Mouse (Mus musculus): ENCODE measurements around the gene Plin5.

Gene Plin5

DNA sequence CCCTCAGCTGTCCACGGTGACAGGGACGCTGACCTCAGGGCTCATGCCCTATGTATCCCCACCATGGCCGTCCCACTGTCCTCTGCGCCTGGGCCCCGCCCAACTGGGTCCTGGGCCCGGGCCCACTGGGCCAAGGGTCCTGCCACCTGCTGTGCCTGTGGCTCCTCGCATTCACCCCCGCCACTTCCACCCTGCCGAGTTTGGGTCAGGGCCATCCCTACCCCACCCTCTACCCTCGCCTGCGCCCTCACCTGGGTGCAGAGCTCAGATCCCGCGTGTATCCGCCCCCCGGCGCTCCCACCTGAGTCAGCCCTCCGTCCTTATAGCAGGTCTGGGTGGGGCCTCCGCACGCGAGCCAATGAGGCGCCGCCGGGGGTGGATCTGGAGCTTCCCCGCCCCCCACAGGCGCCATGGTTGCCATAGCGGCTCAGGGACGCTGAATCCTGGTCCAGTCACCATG is at the start of gene Plin5:
Gene Plin5, minus strand, starts transcription at position 346 of the 460 bp plus-strand sequence.
- DNase-seq (ENCODE audit: low read depth): no peak

DNA sequence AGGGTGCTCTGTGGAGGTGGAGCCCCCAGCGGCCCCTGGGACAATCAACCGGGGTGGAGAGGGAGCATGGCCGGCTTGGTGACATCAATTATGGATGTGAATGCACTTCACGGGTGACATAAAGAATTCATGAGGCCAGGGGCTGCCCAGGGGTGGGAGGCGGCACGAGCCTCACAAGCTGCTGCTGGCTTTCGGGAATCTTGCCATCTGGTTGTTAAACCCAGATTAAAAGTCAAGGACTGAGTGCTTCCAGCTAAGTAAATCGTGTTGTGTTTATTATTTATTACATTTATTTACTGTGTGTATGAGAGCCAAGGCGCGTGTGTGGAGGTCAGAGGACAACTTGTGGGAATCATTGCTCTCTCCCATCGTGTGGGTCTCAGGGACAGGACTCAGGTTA is 48.3 kb upstream of the Plin5 start:
- DNase-seq (ENCODE audit: low read depth): no peak

DNA sequence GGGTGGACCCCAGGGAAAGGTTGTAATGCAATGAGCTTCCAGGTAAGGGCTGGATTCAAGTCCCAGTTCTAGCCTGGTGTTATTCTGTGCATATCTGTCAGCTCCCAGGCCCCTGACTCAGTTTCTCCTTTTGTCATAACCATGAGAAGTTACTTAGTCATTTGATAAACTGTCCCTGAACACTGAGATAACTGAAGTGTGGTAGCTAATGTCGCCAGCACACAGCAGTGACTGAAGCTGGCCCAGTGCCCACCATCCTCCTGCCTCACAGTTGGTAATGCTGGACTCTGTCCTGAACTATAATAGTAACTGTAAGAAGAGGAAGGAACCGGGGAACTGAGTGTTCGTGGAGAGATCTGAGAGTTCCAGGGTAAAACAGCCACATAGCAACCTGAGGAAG is 47.1 kb upstream of the Plin5 start:
- DNase-seq (ENCODE audit: low read depth): no peak

DNA sequence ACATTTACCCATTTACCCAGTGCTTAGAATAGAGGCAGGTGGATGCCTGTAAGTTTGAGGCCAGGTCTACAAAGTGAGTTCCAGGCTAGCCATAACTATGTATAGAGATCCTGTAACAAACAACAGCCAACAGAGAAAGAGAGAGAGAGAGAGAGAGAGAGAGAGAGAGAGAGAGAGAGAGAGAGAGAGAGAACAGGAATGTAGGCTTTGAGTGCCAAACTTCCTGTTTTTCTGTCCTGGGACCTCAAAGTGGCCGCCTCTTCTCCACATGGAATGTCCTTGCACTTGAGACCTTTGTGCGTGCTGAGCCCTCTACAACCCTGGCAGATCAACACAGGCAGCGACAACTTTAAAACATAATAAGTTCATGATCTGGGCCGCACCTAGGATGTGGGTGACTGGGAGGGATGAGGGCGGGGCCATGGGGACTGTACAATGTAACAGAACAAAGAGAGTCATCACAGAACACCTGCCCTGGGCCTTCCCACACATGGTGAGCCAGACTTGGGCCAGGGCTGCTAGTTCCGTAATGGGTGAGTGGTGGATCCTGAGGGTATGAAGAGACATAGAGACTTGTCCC is 46.2 kb upstream of the Plin5 start:
- DNase-seq (ENCODE audit: low read depth): peak; percentile 89

DNA sequence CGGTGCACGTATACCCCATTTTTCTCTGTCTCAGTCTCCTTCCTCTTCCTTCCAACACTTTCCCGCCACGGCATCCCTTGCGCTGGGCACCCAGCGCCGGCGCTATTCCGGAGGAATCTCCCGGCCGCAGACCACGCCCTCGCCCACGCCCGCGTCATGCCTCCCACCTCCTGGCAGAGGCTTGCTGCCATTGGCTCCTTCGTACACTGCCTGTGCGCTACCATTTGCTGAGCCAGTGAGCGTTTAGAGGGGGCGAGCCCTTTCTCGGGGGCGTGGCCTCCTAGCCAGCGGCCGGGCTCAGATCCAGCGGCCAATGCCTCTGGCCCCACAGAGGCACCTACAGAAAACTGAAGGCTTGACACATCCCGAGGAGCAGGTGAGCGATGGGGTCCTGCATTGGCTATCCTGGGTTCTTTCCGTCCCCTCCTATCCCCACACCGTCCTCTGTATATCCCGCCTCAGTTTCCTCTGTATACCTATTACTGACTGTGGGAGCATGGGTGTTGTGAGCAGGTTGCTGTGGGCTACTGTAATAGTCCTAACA is 44.9 kb upstream of the Plin5 start, which contains the start of gene Tnfaip8l1:
Gene Tnfaip8l1, plus strand, starts transcription at position 247 of the 544 bp plus-strand sequence.
- peak; percentile 91 for DNase-seq (ENCODE audit: low read depth)

DNA sequence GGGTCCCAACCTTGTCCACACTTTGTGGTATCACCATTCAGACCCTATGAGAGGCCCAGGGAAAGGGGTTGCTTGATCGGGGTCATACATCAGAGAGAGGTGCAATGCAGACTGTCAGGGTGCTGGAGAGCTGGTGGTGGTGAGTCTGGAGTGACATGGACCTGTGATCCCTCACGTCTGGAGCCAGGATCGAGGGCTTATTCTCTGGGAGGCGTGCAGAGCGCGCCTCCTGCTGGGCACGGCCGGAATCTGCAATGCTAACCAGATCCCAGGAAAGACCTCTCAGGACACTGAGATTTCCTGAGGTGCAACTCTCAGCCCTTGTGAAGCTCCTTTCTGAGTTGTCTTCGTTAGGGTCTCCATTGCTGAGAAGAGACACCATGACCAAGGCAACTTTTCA is 42.3 kb upstream of the Plin5 start:
- DNase-seq (ENCODE audit: low read depth): peak; percentile 69

DNA sequence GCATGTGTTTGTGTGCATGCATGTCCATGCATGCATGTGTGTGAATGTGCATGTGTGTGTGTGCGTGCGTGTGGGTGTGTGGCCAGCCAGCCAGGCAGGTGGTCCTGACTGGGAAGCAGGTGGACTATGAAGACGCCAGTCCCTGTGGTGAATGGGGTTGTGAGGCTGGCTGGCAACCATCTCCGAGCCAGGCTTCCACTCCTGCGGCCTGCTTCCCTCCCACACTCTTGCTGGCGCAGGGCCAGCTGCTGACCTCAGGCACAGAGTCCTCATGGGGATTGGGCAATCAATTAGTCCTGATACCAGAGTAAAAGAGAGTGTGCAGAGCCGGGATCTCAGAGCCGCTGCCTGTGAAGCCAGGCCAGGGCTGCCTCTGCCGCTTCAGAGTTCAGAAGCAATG is 36.2 kb upstream of the Plin5 start:
- no peak for DNase-seq (ENCODE audit: low read depth)

DNA sequence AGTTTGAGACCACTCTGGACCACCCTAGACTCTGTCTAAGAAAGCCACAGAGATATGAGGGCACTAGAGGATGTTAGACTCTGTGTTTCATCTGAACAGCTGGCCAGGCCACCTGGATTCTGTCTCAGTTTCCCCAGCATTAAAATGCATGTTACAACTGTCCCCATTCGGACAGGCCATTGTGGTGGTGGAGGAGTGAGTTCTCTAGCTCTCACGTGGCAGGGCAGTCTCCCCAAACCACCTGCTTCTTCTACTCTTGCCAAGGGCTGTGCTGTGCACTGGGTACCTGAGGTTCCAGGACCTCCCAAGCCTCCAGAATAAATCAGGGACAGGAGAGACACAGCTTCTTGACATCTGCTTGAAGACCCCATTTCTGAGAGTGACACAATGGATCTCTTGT is 32.5 kb upstream of the Plin5 start:
- no peak for DNase-seq (ENCODE audit: low read depth)

DNA sequence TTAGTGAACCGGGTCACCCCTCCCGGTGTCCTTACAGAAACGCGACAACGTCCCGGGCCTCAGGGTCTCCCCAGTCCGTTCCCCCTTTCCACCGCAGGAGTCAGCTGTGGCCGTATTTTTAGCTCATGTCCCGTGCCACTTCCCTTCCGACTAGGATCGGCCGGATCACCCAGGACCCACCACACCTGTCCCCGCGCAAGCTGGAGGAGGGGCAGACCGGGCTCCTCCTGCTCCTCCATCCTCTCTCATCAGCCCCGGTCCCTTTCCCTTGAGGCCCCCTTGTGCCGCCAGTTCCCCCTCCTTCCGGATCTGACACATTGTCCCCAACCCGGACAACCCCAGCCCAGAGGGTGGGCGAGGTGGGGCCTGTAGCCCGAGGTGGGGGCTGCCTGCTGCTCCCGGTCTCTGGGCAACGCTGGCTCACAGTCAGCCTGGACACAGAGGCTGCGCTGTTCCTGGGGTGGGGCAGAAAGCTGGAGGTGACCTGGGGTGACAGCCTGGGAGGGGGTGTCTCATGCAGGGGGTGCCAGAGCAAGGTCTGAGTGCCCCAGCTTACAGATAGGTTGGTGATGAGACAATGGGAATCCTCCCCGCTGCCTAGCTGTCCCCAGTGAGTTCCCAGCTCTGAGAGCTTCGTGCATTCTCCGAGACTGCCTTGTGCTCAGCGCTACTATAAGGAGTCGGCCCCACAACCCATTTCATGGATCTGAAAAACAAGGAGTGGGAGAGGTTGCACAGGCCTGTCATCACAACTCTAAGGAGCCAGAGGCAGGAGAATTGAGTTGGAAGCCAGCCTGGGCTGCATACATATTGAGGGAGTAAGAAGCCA is 31.6 kb upstream of the Plin5 start:
- no peak for DNase-seq (ENCODE audit: low read depth)

DNA sequence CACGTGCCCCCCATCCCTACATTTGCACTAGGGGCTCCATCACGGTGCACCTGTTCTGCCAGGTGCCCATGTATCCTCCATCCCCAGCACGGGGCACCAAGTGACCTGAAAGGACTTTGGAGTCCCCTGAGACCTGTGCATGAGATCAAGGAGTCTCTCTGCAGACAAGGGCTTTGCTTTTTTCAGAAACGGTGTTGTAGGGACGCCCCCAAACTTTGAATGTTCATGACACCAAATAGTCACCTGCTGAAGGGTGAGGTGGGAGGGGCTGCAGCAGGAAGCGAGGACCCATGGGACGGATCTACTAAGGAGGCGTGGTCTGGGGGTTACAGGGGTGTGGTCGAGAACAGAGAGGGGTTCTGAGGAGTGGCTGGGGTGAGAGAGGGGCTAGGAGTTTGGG is 30.9 kb upstream of the Plin5 start:
- DNase-seq (ENCODE audit: low read depth): no peak

DNA sequence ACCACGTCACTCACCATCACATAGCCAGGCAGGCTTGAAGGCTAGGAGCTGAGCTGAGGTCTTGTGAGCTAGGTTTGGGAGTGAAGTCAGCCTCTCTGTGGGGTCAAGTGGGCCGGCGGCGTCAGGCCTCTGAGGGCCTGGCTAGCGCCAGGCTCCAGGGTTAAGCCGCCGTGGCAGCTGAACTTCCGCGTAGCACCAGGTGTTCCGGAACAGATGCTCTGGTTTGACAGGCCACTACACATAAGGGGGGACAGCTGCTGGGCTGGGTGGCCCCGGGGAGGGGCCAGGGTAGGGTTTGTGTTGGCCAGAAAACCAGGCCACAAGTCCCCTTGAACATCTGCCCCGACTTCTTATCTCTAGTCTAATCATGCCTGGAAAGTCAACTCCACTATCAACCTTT is 30.0 kb upstream of the Plin5 start:
- no peak for DNase-seq (ENCODE audit: low read depth)

DNA sequence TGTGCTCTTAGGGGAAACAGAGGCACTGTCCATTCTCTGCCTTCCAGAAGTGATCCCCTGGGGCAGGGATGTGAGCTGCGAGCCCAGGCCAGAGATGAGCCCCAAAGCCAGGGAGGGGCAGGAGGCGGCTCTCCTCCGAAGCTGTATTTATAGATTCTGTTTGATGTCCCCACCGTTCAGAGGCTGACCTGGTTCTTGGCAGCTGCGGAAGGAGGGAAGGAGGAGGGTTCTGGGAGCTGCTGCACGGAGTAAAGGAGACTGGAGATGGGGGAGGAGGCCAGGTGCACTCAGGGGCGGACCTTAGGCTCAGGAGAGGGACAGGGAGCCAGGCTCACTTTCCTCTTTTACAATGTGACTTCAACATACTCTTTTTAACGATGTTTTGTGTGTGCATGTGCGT is 28.7 kb upstream of the Plin5 start:
- DNase-seq (ENCODE audit: low read depth): no peak

DNA sequence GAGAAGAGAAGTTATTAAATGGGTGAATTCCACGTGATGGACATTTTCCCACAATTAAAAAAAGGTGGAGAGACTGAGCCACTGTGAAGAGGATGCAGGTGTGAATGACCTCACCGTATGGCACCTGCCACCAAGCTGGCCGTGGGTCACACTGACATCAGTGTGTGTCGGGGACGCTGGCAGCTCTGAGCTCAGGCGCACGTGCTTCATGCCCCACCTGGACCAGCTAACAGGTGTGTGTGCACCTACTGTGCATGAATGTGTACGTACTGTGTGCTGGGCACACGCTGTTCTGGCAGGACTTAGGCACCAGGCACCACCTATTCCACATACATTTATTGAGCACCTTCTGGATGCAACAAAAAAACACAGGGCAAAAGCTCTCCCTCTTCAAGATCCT is 27.1 kb upstream of the Plin5 start:
- DNase-seq (ENCODE audit: low read depth): no peak

DNA sequence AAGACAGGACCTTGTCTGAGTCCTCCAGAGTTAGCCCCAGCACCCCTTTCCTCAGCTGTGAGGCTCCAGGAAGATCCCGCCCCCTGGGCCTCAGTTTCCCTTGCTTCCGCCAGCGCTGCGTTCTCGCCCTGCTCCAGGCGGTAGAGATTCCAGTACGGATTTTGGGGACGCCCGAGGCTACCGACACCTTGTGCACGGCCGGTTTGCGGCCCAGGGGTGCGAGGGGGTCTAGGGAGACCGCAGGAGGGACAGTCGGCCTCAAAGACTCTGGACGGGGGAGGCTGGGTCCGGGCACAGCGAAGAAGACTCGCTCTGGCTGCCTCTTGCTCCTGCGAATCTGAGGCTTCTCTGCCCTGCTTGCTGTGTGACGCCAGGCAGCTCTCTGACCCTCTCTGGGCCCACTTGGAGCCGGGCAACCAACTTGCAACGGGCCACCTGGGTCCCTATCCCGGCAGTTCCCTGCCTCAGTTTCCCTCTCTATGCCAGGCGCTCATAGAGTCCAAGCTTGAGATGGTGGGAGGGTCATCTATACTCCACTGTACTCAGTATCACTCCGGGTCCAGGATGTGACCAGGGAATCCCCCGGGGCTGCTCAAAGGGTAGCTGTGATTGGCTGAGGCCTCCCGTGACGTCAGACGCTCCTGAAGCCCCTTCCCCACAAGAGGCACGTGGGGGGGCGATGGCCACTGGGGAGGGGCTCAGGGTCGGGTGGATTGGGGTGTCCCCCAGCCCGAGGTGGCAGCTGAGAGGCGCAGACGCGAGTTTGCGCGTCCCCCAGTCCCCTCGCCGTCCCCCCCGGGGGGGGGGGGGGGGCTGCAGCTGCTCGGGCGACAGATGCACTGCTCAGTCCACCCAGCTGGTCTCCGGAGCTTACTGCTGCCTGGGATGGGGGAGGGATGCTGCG is 24.6 kb upstream of the Plin5 start:
- DNase-seq (ENCODE audit: low read depth): no peak

DNA sequence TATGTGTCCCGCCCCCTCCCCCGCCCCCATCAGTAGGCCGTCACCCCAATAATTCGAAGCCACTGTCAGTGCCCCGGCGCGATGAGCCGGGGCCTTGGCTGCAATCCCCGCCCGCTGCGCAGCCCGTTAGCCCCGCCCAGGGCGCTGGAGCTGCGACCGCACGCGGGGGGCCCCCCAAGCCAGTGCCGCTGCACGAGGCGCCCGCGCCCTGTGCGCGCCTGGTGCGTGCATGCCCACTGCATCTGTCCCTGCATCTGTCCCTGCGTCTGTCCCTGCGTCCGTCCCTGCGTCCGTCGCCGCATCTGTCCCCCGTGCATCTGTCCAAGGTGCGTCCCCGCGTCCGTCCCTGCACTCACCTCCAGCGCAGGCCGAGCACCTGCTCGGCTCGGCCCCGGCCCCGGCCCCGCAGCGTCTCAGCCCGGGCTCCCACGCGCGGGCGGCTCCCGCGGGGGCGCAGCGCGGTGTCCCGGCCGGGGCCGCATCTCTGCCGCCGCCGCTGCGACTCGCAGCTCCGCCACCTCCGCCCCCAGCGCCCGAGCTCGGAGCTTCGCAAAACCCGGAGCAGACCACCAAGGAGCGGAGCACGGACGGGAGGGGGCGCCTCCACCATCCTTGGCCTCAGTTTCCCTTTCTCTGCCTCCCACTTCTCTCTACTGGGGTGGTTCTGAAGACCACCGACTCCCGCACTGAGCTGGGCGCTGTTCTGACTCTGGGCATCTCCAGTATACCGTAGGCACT is 22.6 kb upstream of the Plin5 start, which contains the start of gene Sema6b:
Gene Sema6b, minus strand, starts transcription at position 486 of the 738 bp plus-strand sequence.
- peak; percentile 32 for DNase-seq (ENCODE audit: low read depth)

DNA sequence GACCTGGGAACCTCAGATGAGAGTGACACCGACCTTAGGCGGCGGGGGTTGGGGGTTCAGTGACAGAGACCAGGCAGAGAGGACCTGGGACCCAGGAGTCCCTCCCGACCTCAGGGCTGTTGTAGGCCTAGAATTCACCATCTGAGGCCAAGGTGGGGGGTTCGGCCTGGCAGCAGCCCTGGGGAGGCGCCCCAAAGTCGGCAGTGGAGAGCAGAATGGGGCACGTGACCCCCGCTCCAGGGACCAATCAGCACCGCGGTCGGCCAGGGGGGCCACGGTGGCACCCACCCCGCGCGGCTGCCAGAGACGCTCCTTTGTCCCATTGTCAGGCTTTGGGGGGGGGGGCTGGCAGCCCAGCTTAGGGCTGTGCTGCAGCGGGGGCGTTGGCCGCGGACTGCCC is 22.0 kb upstream of the Plin5 start:
- DNase-seq (ENCODE audit: low read depth): no peak

DNA sequence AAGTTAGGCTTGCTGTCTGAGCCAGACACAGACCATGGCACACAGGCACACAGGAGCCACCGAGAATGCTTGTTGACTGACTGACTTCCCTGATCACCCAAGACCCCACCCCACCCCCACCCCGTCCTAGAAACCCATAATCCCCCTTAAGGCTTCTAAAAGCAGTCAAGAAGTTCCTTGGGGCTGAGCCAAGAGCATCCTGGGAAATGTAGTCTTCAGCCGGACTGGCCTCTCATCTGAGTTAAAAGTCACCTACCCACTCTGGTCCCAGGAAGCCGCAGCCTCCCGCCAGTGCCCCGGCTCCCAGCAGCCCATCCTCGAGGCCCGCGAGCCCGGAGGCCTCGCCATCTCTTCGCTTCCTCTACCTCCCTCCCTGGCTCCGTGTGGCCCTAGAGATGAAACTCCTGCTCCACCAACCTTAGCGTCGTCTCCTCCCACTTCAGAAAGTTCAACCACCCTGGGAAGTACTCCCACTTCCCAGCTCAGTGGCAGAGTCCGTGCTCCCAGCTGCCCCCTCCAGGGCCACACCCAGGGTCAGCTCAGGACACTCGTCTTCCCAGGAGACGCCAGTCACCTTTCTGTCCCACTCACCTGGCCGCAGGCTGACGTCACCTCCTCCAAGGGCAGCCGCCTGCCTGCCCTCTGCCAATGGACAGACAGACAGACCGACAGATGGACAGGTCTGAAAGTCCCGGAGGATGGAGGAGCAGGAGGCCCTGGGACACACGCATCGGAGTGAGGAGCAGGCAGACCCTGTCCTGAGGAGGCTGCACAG is 20.6 kb upstream of the Plin5 start:
- DNase-seq (ENCODE audit: low read depth): no peak

DNA sequence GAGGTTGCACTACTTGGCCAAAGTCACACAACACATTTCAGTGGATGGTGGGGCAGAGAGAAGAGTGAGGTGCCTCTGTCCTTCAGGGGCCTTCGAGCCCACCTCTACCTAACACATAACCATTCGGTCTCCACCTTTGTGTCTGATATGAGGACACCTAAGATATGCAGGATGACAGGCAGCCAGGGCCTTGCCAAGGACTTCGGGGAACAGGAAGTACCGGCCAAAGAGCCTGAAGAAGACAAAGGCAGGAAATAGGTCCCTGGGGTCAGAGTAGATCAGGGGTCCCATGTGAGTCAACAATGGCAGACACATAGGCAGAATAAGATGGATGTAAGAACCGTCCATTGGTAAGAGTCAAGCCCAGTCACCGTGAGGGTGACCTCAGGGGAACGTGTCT is 19.2 kb upstream of the Plin5 start:
- DNase-seq (ENCODE audit: low read depth): no peak

DNA sequence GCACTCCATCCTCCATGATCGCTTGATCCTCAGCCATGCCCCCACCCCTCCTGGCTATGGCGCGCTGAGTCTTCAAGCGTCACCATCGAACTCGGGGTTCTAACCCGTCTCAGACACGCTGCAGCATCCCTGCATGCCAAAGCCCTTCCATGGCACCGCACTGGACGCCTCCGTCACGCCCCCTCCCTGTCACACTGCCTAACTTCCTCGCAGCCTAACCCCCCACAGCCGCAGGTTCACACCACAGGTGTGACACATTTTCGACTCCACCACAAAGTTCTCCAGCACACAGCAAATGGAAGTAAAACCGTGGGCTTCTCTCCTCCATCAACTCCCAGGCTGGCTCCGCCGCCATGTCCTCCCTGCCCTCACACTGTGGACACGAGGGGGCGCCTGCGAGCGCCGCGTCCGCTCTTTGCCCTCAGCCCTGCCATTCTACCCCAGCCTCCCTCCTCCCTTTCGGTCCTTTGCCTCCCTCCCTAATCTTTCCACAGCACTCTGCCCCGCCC is 17.1 kb upstream of the Plin5 start:
- peak; percentile 87 for DNase-seq (ENCODE audit: low read depth)

All from naive thymus-derived CD4-positive, alpha-beta T cell, adult 2 months (primary cell).